Mouse (Mus musculus) embryonic facial prominence, embryonic 15.5 days (tissue): ENCODE data around the gene Tex48. TPM values are rescaled to one million over a fixed set of nuclear protein-coding genes. Genes with fewer than 3 reads are reported as not detected.

Experiments
- ATAC-seq: fragments of 200-750 bp; cut with Nextera tagmentation; 2 replicates; pipeline ENCODE4 v1.8.0; 2017; ENCODE audit warnings: low read depth, moderate TSS enrichment; ENCODE audit not compliant: insufficient number of reproducible peaks, low FRiP score, low TSS enrichment
- H3K27ac ChIP-seq: fragments of 300-500 bp; sonication (generic); replicated peaks from 2 replicates; pipeline ENCODE4 v1.5.1; 2015; ENCODE audit warnings: mild to moderate bottlenecking, inconsistent platforms
- H3K27me3 ChIP-seq: fragments of 300-500 bp; sonication (generic); 2 replicates; pipeline ENCODE4 v1.6.1; 2015; ENCODE audit warnings: inconsistent platforms
- H3K36me3 ChIP-seq: fragments of 300-500 bp; sonication (generic); 2 replicates; pipeline ENCODE4 v1.6.1; 2015; ENCODE audit warnings: mild to moderate bottlenecking, inconsistent platforms
- H3K4me1 ChIP-seq: fragments of 300-500 bp; sonication (generic); 2 replicates; pipeline ENCODE4 v1.6.1; 2015; ENCODE audit warnings: inconsistent platforms
- H3K4me2 ChIP-seq: fragments of 300-500 bp; sonication (generic); replicated peaks from 2 replicates; pipeline ENCODE4 v1.6.1; 2015; ENCODE audit warnings: mild to moderate bottlenecking, inconsistent platforms
- H3K4me3 ChIP-seq: fragments of 300-500 bp; sonication (generic); replicated peaks from 2 replicates; pipeline ENCODE4 v1.5.1; 2015; ENCODE audit warnings: mild to moderate bottlenecking, inconsistent platforms
- H3K9ac ChIP-seq: fragments of 300-500 bp; sonication (generic); 2 replicates; pipeline ENCODE4 v1.6.1; 2015; ENCODE audit warnings: inconsistent platforms
- H3K9me3 ChIP-seq: fragments of 300-500 bp; sonication (generic); replicated peaks from 2 replicates; pipeline ENCODE4 v1.6.1; 2016; ENCODE audit warnings: inconsistent platforms
- WGBS: fragments of 180-500 bp; shearing (Covaris S2); methylation state at CpG from one replicate; pipeline ENCODE4 v1.1.7; 2015; 5-methylcytosine and 5-hydroxymethylcytosine counted together
- polyA plus RNA-seq: library from polyadenylated mRNA; unstranded; fragments of >200 nt; fragmentation: Nextera tagmentation; extraction: Ambion mirVana; gene quantifications from 2 replicates; pipeline ENCODE4 v1.2.1, GENCODE M21; 2015

Tex48 gene
- not detected in 2 replicates for polyA plus RNA-seq

DNA sequence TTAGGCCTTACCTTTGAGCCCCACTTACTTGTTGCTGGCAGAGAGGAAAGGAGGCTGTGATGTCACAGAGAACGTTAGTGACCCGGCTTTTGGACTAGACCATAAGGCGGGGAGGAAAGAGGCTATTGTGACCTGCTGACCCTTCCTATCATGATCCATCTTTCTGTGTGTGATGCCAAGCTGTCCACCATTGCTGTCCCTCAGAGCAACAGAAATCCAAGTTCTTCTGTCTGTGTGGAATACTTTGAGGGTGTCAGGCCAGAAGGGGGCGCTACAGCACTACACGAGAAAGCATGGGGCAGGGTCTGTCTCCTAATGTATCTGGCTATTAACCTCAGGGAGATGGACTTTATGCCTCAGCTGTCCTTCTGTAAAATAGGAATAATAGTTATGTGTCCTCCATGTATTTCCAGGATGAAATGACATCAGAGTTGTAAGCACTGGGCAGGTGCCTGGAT is at the start of gene Tex48:
TSS of gene Tex48 (minus strand) at position 51 of the 458 bp plus-strand sequence.
- WGBS: 48% methylated on average over 5 of the region's 5 CpGs
- ATAC-seq: no peak
- no peak within 1 kb of the TSS for H3K4me2 ChIP-seq
- H3K27me3 ChIP-seq: no peaks in the 10 kb centered on the region
- H3K36me3 ChIP-seq: no peaks in the 10 kb centered on the region
- H3K9ac ChIP-seq: no peak within 1 kb of the TSS
- H3K4me1 ChIP-seq: no peaks in the 10 kb centered on the region
- no peak within 1 kb of the TSS for H3K4me3 ChIP-seq
- H3K27ac ChIP-seq: no peak within 1 kb of the TSS
- H3K9me3 ChIP-seq: no peaks in the 10 kb centered on the region

DNA sequence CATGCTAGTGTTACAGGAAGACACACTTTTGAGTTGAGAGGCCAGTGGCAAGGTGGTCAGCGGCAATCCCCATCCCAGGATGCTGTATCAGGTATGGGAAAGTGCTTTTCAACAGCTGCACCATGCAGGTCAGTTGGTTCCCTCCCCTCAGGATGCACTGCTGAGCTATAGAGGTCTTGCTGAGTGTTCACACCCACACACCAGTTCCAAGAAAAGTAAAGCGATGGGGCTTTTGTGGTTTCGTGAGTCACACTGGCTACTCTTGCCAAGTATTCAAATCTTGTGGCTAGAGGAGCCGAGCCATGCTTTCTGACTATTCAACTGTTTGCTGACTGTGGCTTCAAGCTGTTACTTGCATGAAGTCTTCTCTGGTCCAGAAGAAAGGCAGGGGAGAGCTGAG is 46.0 kb upstream of the Tex48 start:
- Histone ChIP-seq H3K4me2 (no peak overlapping the region), H3K4me1 (no peaks in the 10 kb centered on the region), H3K27ac (no peak overlapping the region), H3K4me3 (no peak overlapping the region), H3K27me3 (no peaks in the 10 kb centered on the region), H3K36me3 (no peaks in the 10 kb centered on the region), H3K9ac (no peak overlapping the region), H3K9me3 (no peaks in the 10 kb centered on the region)
- 44% methylated on average over 4 of the region's 4 CpGs for WGBS
- ATAC-seq: no peak

DNA sequence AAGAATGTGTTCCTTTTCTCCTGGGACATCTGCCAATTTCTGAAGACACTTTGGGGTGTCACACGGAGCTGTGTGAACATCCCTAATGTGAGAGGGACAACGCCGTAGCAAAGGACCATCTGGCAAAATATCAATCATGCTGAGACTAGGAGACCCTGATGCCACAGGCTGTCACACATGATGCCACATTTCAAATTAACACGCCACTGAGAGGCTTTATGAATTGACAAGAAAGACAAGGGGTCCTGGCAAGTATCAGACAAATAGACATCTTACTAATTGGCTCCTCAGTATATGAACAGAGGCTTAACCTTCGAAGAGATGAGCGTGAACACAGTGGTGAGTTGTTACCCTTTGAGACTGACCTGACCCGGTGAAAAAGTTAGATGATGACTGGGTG is 43.5 kb upstream of the Tex48 start:
- Histone ChIP-seq H3K27ac (no peak overlapping the region), H3K4me3 (no peak overlapping the region), H3K27me3 (no peaks in the 10 kb centered on the region), H3K9me3 (no peaks in the 10 kb centered on the region), H3K9ac (no peak overlapping the region), H3K4me2 (no peak overlapping the region), H3K4me1 (no peaks in the 10 kb centered on the region), H3K36me3 (no peaks in the 10 kb centered on the region)
- no peak for ATAC-seq
- 82% methylated on average over 7 of the region's 7 CpGs for WGBS

DNA sequence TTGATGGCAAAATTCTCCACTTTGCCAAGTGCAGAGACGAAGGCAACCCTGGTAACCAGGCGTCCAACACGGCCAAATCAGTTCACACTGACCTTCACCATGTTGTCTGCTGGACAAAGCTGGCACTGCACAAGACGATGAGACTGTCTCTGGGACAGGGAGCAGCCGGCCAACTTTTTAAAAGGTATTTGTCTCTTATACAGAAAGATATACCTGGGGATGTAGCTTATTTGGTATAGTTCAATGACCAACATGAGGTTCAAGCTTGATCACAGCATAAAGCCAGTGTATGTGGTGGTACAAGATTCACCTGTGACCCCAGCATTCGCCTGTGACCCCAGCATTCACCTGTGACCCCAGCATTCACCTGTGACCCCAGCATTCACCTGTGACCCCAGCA is 41.1 kb upstream of the Tex48 start, which contains the start of gene Gm11214:
TSS of gene Gm11214 (minus strand) at position 101 of the 400 bp plus-strand sequence.
- ATAC-seq: no peak
- Histone ChIP-seq H3K9me3 (no peaks in the 10 kb centered on the region), H3K4me1 (no peaks in the 10 kb centered on the region), H3K36me3 (no peaks in the 10 kb centered on the region), H3K9ac (no peak within 1 kb of the TSS), H3K27me3 (no peaks in the 10 kb centered on the region), H3K4me3 (no peak within 1 kb of the TSS), H3K27ac (no peak within 1 kb of the TSS), H3K4me2 (no peak within 1 kb of the TSS)
- WGBS: 90% methylated on average over 6 of the region's 6 CpGs

DNA sequence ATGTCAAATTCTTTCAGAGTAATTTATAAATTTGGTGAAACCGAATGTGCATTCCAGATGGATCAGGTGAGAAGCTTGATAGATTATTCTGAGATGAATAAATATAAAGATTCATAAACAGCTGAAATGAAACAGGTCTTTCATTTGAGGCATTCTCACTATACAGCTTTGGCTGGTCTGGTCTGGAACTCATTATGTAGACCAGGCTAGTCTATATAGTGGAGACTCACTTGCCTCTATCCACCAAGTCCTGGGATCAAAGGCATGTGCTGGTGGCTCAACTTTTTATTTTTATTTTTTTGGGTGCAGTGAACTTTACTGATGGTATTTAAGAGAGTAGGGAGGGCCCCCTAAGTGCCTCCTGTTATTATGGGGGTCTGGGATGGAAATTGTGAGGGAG is 39.6 kb upstream of the Tex48 start:
- Histone ChIP-seq H3K4me2 (no peak overlapping the region), H3K9ac (no peak overlapping the region), H3K36me3 (no peaks in the 10 kb centered on the region), H3K4me1 (no peaks in the 10 kb centered on the region), H3K4me3 (no peak overlapping the region), H3K27ac (no peak overlapping the region), H3K9me3 (no peaks in the 10 kb centered on the region), H3K27me3 (no peaks in the 10 kb centered on the region)
- 60% methylated on average over 1 of the region's 1 CpGs for WGBS
- no peak for ATAC-seq

DNA sequence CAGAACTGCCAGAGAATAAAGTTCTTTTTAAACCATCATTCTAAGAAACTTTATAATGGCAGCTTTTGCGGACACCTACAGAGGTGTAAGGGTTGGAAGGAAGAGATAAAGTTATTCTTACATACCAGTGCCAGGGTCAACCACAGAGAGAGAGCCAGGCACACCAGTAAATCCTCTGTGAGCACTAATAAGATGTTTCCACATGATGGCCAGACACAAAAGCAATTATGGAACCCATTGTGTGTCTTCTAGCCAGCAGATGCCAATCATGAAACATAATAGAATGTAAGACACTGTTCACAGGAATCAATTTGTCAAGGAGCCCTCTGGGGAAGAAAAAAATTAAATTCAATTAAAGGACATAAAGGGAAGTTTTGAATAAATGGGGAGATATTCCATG is 39.2 kb upstream of the Tex48 start:
- WGBS: 71% methylated on average over 1 of the region's 1 CpGs
- H3K27ac ChIP-seq: no peak overlapping the region
- no peaks in the 10 kb centered on the region for H3K4me1 ChIP-seq
- no peak overlapping the region for H3K4me2 ChIP-seq
- H3K9ac ChIP-seq: no peak overlapping the region
- no peaks in the 10 kb centered on the region for H3K27me3 ChIP-seq
- ATAC-seq: no peak
- H3K4me3 ChIP-seq: no peak overlapping the region
- H3K36me3 ChIP-seq: no peaks in the 10 kb centered on the region
- H3K9me3 ChIP-seq: no peaks in the 10 kb centered on the region

DNA sequence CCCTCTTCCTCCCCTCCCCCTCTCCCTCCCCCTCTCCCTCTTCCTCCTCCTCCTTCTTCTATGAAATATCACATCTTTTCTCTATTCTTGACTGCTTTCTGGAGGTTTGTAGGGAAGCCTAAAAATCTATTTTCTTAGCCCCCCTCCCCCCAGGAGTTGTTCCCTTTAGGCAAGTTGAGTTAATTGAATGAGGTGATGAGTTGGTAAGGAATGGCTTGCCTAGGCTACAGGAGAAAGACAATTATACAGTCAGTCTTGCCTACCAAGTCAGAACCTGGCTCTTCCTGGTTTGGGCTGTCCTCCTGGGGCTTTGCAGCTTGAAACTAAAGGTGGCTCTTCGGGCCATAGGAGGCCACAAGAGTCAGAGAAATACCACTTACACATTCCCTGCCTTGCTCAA is 37.5 kb upstream of the Tex48 start:
- Histone ChIP-seq H3K4me2 (no peak overlapping the region), H3K9me3 (no peaks in the 10 kb centered on the region), H3K36me3 (no peaks in the 10 kb centered on the region), H3K9ac (no peak overlapping the region), H3K4me3 (no peak overlapping the region), H3K27ac (no peak overlapping the region), H3K4me1 (no peaks in the 10 kb centered on the region), H3K27me3 (no peaks in the 10 kb centered on the region)
- ATAC-seq: no peak
- 100% methylated on average over 1 of the region's 1 CpGs for WGBS

DNA sequence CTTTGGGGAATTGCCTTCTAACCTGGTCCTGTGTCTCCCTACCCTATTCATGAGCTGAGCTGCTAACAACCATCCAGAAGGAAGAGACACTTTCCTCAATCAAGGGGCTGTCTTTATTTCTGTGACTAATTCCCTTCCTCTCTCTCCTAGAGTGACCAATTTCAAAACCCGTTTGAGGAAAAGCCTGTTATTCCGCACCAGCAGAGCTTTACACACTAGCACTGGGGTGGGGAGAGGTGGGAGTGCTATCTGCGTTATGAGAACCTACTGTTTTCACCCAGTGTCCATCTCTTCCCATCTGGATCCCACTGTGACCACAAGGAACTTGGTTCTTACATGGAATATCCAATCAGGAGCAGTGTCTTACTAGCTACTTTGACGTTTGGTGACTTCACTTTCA is 36.9 kb upstream of the Tex48 start:
- no peak for ATAC-seq
- no peaks in the 10 kb centered on the region for H3K4me1 ChIP-seq
- no peak overlapping the region for H3K4me3 ChIP-seq
- 32% methylated on average over 4 of the region's 4 CpGs for WGBS
- no peaks in the 10 kb centered on the region for H3K9me3 ChIP-seq
- H3K4me2 ChIP-seq: no peak overlapping the region
- H3K27me3 ChIP-seq: no peaks in the 10 kb centered on the region
- no peak overlapping the region for H3K9ac ChIP-seq
- H3K27ac ChIP-seq: no peak overlapping the region
- no peaks in the 10 kb centered on the region for H3K36me3 ChIP-seq

DNA sequence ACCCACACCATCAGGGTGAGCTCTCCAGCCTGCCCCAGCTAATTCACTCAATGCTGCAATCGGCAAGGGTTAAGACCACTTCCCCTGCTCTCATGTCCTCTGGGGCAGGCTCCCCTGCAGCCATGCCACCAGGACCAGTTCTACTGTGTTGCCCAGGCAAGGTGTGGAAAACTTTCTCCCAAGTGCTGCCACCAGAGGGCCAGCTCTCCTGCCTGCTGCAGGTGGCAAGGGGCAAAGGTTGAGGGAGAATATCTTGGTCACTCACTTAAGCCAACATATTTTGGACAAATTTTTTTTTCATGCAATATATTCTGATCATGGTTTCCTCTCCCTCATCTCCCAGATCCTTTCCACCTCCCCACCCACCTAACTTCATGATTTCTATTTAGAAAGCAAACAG is 32.2 kb upstream of the Tex48 start:
- ATAC-seq: no peak
- H3K4me2 ChIP-seq: no peak overlapping the region
- no peaks in the 10 kb centered on the region for H3K27me3 ChIP-seq
- H3K9me3 ChIP-seq: no peaks in the 10 kb centered on the region
- no peak overlapping the region for H3K4me3 ChIP-seq
- H3K36me3 ChIP-seq: no peaks in the 10 kb centered on the region
- no peak overlapping the region for H3K9ac ChIP-seq
- 52% methylated on average over 1 of the region's 1 CpGs for WGBS
- no peaks in the 10 kb centered on the region for H3K4me1 ChIP-seq
- no peak overlapping the region for H3K27ac ChIP-seq

DNA sequence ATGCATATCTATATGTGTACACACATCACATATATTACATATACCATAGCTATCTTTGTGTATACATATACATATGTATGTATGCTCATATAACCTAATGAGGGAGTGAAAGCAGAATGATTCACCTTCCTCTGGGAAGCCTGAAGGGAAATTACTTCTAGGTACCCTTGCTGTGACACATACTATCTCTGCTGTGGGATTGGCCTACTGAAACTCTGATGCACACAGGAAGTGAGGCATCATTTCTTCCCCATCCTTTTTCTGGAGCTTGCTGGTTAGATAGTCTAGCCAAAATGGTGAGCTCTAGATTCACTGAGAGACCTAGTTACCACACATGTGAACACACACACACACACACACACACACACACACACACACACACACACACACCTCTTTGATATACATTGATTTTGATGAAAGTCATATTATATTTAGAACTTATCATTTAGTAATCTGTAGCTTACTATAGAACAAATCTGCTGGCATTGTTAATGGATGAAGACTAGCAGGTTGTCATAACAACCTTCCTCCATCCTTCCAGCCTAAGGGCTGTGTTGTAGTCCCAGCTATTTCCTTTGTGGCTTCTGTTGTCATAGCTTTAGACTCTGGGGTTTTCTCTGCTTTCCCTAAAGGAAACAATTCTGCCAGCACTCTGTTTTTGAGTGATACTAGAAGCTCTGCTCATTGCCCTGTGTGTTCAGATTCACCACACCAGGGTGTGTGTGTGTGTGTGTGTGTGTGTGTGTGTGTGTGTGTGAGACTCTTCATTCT is 21.9 kb upstream of the Tex48 start:
- Histone ChIP-seq H3K4me2 (no peak overlapping the region), H3K27me3 (no peaks in the 10 kb centered on the region), H3K9me3 (no peaks in the 10 kb centered on the region), H3K27ac (no peak overlapping the region), H3K4me3 (no peak overlapping the region), H3K4me1 (peaks cover 6% of the 10 kb centered on the region; the same call in 1 of the 2 replicates), H3K36me3 (no peaks in the 10 kb centered on the region), H3K9ac (no peak overlapping the region)
- ATAC-seq: no peak

DNA sequence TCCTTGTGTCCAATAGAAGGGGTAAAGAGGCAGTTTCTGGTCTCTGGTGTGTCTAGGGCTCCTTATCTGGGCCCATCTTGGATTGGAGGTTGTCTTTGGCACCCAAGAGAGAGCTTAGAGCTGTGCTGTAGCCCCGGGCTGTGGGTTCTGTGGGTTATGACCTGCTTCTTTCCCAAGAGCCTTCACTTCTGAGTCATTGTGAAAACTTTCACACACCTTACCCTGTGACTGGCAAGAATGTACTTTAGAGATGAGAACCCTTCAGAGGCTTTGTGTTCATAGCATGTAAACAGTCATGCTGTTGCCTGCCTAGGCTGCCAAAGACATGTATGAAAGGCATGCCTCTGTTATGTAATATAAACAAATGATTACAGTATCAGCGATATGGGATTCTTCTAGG is 17.6 kb upstream of the Tex48 start:
- no peak overlapping the region for H3K27ac ChIP-seq
- no peaks in the 10 kb centered on the region for H3K36me3 ChIP-seq
- peaks cover 11% of the 10 kb centered on the region; the same call in 1 of the 2 replicates for H3K4me1 ChIP-seq
- no peak overlapping the region for H3K4me2 ChIP-seq
- ATAC-seq: no peak
- H3K4me3 ChIP-seq: no peak overlapping the region
- 80% methylated on average over 2 of the region's 2 CpGs for WGBS
- no peaks in the 10 kb centered on the region for H3K27me3 ChIP-seq
- no peaks in the 10 kb centered on the region for H3K9me3 ChIP-seq
- no peak overlapping the region for H3K9ac ChIP-seq

DNA sequence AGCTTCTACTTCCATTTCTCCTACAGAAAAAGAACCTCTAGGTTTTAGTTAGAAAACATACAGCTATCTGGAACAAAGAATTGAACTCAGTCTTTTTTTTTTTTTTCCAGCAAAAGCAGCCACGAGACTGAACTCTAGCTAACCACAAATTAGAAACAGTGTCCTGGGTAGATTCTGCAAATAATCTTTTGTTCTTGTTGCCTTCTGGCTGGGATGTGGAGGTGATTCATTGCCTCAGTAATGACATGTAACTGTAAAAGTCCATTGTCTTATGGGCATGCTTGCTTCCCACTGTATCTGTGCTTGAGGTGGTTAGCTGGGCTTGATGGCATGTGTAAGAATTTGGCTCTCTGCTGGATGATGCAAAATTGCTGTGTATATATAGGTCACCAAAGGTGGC is 16.4 kb upstream of the Tex48 start:
- Histone ChIP-seq H3K4me3 (no peak overlapping the region), H3K27ac (no peak overlapping the region), H3K36me3 (no peaks in the 10 kb centered on the region), H3K27me3 (no peaks in the 10 kb centered on the region), H3K4me1 (peaks cover 11% of the 10 kb centered on the region; the same call in 1 of the 2 replicates), H3K9me3 (no peaks in the 10 kb centered on the region), H3K4me2 (no peak overlapping the region), H3K9ac (no peak overlapping the region)
- WGBS: 18% methylated on average over 1 of the region's 1 CpGs
- ATAC-seq: no peak
